Mouse (Mus musculus): ENCODE data around the gene Ass1. TPM values are rescaled to one million over a fixed set of nuclear protein-coding genes. Genes with fewer than 3 reads are reported as not detected.
A peak's percentile ranks its signal among the peaks of the same experiment; 100 is the strongest.

Ass1 gene
- total RNA-seq, 4 experiments from 2014 or later: 53.8 to 61.2 (median 56.4) TPM

DNA sequence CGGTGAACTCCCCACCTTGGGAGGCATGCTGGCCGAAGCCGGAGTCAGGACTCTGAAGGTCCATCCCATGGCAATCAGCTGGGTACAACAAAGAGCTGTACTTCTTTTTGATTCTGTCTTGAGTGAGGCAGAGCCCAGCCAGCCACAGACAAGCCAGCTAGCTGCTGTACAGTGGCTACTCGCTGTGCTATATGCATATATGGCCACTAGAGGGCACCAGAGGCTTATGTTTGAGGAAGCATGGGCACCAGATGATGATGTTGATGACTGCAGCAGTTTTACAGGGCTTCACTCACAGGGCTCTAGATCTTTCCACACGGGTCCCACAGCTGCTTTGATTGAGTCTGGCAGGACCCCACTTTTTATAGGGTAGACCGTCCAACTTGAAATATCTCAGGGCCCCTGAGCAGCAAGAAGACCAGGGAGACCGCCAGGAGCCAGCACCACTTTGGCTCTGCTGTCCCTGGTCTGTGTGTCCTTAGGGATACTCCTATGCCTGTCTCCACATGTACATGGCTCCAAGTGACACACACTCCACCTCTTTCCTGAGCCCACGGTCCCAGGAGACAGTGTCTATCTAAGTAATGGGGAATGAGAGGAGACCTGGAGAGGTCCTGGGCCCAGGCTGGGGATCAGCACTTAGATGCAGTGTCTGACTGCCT, 13.0 kb downstream of the Ass1 start:
- peak; percentile 61 to 64 for DNase-seq (ENCODE audit: low spot score in 2 of 2)

- peak; percentile 25 to 54 for DNase-seq (ENCODE audit: low spot score in 2 of 2)
Observed at GRCm38 (mm10) chr2:31484187-31484586, 14.2 kb downstream of the Ass1 start.

DNA sequence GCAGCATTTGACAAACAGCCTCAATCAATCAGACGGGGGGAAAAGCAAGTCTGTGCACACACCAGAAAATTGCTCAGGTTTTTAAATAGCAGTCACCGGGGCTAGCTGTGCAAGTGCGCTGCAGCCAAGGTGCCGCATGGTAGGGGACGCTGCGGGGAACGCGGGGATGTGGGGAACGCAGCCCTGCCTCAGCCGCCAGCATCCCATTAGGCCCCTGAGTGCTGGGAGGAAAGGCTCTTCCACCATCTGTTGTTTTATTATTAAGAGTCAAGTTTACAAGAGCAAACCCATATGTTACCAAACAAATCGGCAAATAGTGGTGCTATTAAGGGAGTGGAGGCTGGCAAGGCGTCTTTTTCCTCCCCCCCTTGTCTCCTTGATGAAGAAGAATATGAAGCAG, 19.2 kb downstream of the Ass1 start:
- no peak for DNase-seq (ENCODE audit: low spot score in 2 of 2)

DNA sequence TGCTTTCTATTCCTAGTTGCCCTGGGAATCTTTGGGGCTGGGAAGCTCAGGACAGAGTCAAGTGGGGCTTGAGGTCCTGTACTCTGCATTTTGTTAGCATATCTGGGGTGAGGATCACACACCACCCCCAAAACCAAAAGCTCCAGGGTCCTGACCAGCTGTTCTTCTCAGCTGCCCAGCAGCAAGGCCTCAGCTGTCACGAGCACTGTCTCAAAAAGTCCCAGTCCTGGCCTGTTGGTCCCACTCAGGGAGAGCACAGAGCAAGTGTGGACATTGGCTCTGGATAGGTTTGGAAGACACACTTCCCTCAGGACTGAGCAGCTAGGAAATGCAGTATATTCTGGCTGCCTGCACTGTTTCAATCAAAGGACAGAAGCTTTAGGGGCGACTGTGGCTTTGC, 20.5 kb downstream of the Ass1 start:
- no peak for DNase-seq (ENCODE audit: low spot score in 2 of 2)

DNA sequence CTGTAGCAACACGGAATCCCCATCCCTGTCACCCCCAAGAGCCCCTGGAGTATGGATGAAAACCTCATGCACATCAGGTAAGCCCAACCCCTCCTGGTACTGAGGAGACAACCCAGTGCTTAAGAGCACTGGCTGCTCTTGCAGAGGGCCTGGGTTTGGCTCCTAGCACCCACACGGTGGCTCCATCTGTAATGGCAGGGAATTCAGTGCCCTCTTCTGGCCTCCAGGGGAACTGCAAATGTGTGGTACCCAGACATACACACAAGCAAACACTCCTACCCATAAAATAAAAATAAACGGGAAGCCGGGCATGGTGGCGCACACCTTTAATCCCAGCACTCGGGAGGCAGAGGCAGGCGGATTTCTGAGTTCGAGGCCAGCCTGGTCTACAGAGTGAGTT, 22.3 kb downstream of the Ass1 start:
- DNase-seq (ENCODE audit: low spot score in 2 of 2): no peak

DNA sequence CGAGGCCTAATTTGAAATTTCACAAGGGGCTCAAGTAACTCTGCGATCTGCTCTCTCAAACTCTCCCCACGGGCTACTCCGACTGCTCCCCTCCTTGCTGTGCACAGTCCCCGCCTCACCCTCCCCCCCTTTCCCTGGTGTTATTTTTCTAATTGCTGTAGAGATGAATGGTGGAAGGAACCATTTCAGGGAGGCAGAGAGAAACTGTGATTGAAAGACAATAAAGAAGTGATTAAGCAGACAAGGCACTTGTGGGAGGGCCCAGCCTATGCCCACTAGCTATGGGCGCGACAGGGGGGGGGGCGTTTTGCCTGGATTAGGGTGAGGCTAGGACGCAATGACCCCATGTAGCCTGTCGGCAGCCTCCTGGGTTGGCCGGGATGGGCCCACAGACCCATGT, 23.2 kb downstream of the Ass1 start:
- no peak for DNase-seq (ENCODE audit: low spot score in 2 of 2)

DNA sequence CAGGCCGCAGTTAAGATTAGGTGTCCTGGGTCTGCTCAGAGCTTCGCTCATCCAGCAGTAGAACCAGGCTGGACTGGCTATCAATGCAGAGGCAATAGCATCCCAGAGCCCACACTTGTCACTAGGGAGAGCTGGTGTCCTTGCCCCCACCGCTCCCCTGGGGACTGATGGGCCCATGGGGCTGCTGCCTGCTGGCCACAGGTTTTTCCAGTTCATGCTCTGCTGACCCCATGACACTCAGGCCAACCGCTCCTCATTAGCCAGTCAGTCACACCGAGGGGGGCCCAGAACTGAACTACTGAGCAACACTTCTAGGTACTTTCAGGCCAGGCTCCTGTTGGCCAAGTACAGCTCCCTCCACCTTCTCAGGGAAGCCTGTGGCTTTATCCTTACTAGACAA, 24.3 kb downstream of the Ass1 start:
- no peak for DNase-seq (ENCODE audit: low spot score in 2 of 2)

GRCm38 (mm10) chr2:31495046-31495476, 25.1 kb downstream of the Ass1 start:
- DNase-seq (ENCODE audit: low spot score in 2 of 2): no peak

- DNase-seq (ENCODE audit: low spot score in 2 of 2): no peak
Observed at GRCm38 (mm10) chr2:31496141-31496540, 26.1 kb downstream of the Ass1 start.

DNA sequence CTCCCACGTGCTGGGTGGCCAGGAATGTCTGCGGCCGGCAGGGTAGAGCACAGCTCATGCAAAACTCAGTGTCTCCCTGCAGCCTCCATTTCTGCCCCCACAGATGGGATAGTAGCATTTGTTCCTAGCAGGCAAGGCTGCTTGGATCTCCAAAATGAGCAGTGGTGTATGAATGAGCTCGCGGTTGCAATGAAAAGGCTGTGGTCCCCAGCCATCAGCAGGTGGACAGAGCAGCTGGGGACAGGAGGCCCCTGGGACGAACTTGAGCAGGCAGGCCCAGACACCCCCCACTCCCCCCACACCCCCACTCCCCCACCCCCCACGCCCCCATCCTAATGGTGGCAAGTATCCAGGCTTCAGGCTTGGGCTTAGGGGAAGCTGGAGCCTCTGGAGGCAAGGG, 27.1 kb downstream of the Ass1 start:
- DNase-seq (ENCODE audit: low spot score in 2 of 2): no peak

GRCm38 (mm10) chr2:31497635-31498034, 27.6 kb downstream of the Ass1 start:
- DNase-seq (ENCODE audit: low spot score in 2 of 2): no peak

DNA sequence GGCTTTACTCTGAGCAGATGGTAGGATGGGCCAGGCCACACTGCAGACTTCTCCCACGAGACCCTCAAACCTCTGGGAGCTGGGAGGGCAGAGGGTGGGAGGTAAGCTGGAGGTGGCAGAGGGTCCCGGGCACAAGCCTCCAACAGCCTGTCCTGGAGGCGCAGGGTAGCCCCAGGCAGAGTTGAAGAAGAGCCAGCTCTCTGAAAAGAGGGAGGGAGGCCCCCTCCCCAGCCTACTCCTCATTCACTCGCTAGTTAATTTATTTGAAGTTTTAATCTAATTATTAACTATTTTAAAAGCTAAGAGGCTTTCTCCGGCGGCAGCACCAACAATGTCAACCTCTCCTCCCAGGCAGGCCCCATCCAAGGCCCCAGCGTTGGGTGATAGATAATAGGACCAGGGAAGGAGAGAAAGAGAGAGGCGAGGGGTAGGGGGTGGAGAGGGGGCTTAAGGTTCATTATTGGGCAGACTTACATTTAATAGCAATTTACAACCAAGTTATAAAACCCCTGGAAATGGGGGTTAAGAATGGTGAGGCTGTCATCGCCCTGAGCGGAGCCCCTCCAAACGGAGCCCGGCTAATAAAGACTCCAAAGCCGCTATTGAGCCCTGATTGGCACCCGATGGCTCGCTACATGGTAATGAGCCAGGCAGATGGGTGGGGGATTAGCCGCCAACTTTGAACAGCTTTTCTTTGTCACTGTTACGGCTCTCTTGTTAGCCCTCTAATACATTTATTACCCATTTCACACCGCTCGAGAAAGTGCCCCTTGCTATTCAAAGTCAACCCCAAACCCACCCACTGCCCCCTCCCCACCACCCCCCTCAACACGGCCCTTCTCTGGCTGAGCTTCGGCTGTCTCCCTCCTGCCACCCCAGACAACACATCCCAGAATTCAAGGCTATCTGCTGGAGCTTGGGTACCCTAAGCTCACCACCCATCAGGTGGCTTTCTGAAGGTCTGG, 29.6 kb downstream of the Ass1 start:
- DNase-seq (ENCODE audit: low spot score in 2 of 2): no peak

DNA sequence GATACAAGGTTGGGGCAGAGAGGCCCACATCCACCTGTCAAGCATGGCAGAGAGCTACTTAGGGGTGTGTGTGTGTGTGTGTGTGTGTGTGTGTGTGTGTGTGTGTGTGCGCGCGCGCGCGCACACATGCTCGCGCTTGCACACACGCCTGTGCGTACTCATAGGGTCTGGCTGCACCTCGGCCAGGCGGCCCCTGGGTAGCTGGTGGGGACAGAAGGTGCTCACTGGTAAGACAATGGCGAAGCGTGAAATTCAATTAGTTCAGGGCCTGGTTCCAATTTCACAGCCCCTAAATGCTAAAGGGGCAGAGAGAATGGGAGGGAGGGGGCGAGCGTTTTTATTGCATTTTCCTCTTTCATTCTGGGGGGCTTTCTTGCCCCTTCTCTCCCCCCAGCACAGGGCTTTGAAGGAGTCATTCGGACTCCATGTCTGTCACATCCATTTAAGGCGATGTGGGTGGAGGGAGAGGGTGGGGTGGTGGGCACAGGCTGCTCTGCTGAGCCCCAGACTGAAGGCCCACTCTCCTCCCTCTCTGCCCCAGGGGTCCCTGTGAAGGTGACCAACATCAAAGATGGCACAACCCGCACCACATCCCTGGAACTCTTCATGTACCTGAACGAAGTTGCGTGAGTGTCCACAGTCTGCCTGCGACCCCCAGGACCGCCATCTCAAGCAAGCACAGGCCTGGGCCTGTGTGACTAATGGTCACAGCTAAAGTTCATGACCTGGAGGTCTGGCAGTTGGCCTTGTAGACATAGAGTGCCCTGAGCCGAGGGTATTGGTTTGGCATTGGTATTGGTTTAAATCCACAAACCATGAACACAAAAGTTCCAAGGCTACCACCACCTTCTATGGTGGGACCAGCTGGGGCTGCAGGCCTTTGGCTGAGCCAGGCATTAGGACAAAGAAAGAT, 30.5 kb downstream of the Ass1 start:
- DNase-seq (ENCODE audit: low spot score in 2 of 2): no peak

- DNase-seq (ENCODE audit: low spot score in 2 of 2): no peak
Observed at GRCm38 (mm10) chr2:31501448-31502130, 31.6 kb downstream of the Ass1 start.

DNA sequence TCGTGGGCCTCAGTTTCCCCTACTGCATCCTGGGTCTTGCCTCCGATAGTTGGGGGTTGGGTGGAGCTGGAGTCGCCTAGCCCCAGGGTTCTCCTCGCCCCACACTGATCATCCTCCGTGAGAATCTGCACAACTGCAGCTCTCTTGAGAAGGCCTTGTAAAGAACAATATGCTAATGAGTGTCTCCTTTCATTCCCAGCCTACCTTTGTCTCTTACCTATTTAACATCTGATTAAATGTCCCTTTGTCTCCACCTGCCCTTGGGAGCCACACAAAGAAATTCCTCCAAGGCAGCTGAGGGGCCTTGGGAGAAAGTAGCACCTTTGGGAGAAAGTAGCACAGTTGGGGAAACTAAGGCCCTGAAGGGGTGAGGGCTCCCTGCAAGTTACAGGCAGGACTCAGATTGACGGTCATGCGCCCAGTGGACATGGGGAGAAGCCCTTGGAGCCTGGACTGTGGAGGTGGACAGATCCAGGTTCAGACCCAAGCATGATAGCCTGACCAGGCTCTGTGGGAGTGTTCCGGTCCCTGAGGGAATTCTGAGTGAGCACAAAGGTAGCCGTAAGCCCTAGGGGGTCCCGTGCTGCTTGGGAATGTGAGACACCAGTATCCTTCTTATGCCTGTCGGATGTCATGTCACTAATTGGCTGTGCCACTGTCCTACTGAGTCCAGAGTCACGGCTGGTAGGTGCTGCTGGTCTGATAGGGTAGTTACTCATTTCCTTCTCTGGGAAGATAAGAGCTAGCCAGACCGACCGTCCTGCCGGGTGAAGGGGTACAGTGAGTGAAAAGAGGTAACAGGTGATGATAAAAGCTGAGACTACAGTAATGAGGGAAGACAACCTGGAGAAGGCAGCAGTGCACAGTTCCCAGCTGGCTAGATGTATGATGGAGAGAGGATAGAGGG, 32.9 kb downstream of the Ass1 start:
- no peak for DNase-seq (ENCODE audit: low spot score in 2 of 2)

DNA sequence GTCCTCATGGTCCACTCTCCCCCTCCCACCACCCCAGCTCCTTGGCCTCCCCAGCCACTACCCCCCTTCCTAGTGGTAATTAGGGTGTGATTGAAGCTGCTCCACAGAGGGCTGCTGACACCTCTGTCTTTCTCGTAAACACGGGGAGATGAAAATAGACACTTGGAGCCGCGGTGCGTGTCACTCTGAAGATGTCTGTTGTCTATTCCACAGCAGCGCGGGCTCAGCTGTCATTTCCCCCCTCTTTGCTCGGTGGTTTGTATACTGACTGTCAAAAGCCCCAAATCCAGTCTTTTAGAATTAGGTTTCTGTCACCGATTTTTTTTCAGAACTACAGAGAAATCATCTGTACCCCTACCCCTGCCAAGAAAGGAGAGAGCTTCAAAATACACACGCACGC, 35.5 kb downstream of the Ass1 start:
- no peak for DNase-seq (ENCODE audit: low spot score in 2 of 2)

DNA sequence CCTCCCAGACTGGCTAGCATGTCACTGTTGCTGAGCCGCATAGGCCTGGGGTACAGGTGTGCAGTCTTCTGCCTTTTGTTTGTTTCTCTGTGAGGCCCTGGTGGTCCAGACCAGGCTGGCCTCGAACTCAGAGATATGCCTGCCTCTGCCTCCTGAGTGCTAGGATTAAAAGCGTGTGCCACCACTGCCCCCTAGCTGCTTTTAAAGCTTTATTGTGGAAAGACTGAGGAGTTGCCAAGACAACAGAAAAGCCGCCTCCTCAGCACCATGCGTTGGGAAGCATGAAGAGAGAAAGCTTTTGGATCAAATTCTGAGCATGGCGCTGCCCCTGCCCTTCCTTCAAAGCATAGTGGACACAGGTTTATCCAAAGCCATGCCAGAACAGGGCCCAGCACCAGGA, 38.8 kb downstream of the Ass1 start:
- no peak for DNase-seq (ENCODE audit: low spot score in 2 of 2)

GRCm38 (mm10) chr2:31511316-31511715, 41.3 kb downstream of the Ass1 start:
- no peak for DNase-seq (ENCODE audit: low spot score in 2 of 2)

DNA sequence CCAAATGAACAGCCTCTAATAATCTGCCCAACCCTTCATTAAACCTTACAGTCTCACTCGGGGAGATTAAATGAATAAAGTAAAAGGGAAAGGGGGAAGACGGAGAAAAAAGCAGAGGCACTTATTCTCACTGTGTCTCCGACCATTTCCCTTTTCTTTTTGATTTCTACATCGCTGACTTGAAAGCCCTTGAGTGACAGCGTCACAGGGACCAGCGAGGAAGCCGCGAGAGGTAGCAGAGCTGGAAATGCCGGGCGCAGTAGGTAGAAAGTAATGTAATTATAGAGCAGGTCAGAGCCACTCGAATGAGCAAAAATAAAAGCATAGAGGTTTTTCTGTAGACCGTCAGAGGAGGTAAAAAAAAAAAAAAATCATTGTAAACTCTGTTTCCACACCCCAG, 46.5 kb downstream of the Ass1 start:
- DNase-seq (ENCODE audit: low spot score in 2 of 2): no peak

DNA sequence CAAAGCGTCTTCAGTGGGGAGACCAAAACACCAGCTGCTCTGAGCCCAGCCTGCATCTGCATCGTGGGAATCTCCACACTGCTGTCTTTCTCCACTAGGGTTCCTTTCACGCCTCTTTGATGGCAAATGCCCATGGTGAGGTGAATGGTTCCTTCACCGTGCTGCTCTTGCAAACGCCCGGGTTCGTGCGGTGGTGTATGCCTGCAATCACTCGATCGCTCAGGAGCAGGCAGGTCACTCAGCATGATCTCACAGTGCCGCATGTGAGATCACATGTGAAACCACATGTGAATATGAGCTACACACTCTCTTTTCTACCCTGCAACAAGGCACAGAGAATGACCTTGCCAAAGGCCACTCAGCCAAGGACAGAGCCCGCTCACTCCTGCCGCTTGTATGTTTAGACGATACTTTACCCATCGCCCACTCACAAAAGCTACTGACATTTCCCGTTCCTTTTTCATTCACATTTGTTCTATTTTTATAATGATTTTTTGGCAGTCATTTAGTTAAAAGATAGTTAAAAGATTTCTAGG, 51.9 kb downstream of the Ass1 start:
- no peak for DNase-seq (ENCODE audit: low spot score in 2 of 2)

Measured in left cerebral cortex, adult 8-10 months (tissue).